Mouse (Mus musculus): Measurements from ENCODE around the gene Mylip. TPM values are rescaled to one million over a fixed set of nuclear protein-coding genes. Genes with fewer than 3 reads are reported as not detected.

Gene Mylip
- polyA plus RNA-seq, 1 experiment: not detected

DNA sequence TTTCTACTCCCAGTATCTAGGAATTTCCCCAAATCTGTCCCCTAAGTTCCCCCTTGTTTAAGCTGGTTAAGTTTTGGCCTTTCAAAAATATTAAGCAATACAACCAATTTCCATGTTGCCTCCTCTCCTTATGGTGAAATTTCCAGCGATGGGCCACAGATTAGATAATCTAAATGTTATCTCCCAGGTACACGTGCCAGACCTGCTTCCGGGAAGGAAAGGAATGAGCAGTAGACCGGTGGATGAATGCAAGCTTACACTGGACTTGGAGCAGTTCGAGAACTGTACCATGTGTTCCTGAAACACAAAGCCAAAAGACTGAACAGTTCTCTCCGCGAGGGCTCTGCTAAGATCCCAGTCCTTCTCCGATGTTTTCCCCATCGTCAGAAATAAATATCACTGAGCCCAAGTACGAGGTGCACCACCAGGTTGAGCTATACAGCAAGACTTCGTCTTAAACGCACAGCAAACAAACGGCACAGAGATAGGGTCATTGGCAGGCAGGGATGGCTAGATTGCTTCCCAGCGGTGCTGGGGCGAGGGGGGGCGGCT, 1.2 kb upstream of the Mylip start:
- Histone ChIP-seq H3K27ac (ENCODE audit: insufficient read depth, low read depth, low read length) (no peak overlapping the region), H3K4me3 (ENCODE audit: insufficient read depth, low read depth, low read length) (no peak overlapping the region), H3K4me1 (ENCODE audit: control insufficient read depth, insufficient read depth, low read length) (peaks cover 8% of the 10 kb centered on the region; the same call in 1 of the 2 replicates)
- TF ChIP-seq CTCF (IDR thresholded peaks at IDR 0.05; ENCODE audit: insufficient read depth, low read depth, low read length) (no peak), POLR2A (IDR thresholded peaks at IDR 0.05; ENCODE audit: insufficient read depth, low read depth, low read length) (no peak)
- WGBS: 83% methylated on average over 16 of the region's 16 CpGs

DNA sequence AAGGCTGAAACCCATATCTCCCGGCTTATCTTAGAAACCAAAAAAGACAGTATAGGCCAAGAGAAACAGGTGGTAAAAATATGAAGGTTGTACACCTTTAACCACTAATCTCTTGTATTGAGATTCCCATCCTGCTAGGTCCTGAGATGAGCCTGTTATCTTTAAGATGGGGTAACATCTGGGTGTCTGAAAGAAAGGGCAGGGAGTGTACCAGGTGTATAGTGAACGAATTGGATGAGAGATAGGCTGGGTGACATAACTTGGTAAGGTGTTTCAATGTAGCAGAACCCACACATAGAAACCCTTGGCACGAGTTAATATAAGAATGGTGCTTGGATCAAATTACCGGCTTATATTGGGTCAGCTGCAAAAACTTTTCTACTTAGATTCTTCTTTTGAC, 653 bp upstream of the Mylip start:
- 40% methylated on average over 4 of the region's 4 CpGs for WGBS
- Histone ChIP-seq H3K4me3 (ENCODE audit: insufficient read depth, low read depth, low read length) (no peak overlapping the region; the same call in 1 of the 2 replicates), H3K4me1 (ENCODE audit: control insufficient read depth, insufficient read depth, low read length) (peaks cover 8% of the 10 kb centered on the region; the same call in 1 of the 2 replicates), H3K27ac (ENCODE audit: insufficient read depth, low read depth, low read length) (no peak overlapping the region)
- TF ChIP-seq CTCF (IDR thresholded peaks at IDR 0.05; ENCODE audit: insufficient read depth, low read depth, low read length) (no peak), POLR2A (IDR thresholded peaks at IDR 0.05; ENCODE audit: insufficient read depth, low read depth, low read length) (no peak)

- TF ChIP-seq CTCF (IDR thresholded peaks at IDR 0.05; ENCODE audit: insufficient read depth, low read depth, low read length) (no peak), POLR2A (IDR thresholded peaks at IDR 0.05; ENCODE audit: insufficient read depth, low read depth, low read length) (no peak)
- 5% methylated on average over 25 of the region's 25 CpGs for WGBS
- Histone ChIP-seq H3K4me1 (ENCODE audit: control insufficient read depth, insufficient read depth, low read length) (peaks cover 8% of the 10 kb centered on the region; the same call in 1 of the 2 replicates), H3K27ac (ENCODE audit: insufficient read depth, low read depth, low read length) (no peak overlapping the region), H3K4me3 (ENCODE audit: insufficient read depth, low read depth, low read length) (peak overlapping the region; percentile 63)
Observed at GRCm38 (mm10) chr13:45390312-45390961, 895 bp downstream of the Mylip start.

DNA sequence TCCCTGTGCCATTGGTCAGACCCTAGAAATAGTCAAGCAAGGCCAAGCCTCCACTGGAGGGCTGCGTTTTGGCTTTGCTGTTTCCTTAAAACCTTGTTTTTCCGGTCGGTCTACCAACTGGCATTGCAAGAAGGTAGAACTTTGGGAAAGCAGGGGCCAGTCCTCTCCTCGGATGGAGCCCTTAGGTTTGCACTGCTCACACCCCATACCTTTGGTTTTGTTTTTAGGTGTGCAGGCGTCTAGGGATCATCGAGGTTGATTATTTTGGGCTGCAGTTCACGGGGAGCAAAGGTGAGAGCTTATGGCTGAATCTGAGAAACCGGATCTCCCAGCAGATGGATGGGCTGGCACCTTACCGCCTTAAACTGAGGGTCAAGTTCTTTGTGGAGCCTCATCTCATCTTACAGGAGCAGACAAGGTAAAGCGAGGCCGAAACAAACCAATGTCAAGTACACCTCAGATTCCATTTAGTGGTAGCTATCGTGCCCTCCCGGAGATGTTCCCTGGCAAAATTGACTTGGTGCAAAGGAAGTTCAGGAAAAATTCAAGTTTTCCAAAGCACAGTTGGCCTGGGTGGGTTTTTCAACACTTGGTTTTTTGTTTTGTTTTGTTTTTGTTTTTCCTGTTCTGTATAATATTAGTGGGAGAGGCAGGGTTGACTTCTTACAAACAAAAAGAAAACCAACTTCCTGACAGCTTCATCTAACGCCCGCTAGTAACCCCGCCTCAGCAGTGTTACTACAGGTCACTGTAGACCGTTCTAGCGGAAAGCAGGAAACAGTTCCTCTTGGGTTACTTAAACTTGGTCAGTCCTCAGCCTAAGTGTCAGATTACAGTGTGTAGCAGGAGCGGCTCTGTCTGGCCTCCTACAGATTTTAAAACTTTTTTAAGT, 1.7 kb downstream of the Mylip start:
- WGBS: 76% methylated on average over 19 of the region's 19 CpGs

GRCm38 (mm10) chr13:45391854-45392454, 2.4 kb downstream of the Mylip start:
- TF ChIP-seq POLR2A (IDR thresholded peaks at IDR 0.05; ENCODE audit: insufficient read depth, low read depth, low read length): no peak
- H3K4me1 ChIP-seq (ENCODE audit: control insufficient read depth, insufficient read depth, low read length): peaks cover 8% of the 10 kb centered on the region; the same call in 1 of the 2 replicates
- H3K27ac ChIP-seq (ENCODE audit: insufficient read depth, low read depth, low read length): no peak overlapping the region
- WGBS: 76% methylated on average over 9 of the region's 9 CpGs
- H3K4me3 ChIP-seq (ENCODE audit: insufficient read depth, low read depth, low read length): no peak overlapping the region

More for the DNA sequence above, 1.7 kb downstream of the Mylip start:
- peak overlapping the region; percentile 19 for H3K4me3 ChIP-seq (ENCODE audit: insufficient read depth, low read depth, low read length)
- TF ChIP-seq POLR2A (IDR thresholded peaks at IDR 0.05; ENCODE audit: insufficient read depth, low read depth, low read length) (no peak), CTCF (IDR thresholded peaks at IDR 0.05; ENCODE audit: insufficient read depth, low read depth, low read length) (no peak)
- H3K4me1 ChIP-seq (ENCODE audit: control insufficient read depth, insufficient read depth, low read length): peaks cover 8% of the 10 kb centered on the region; the same call in 1 of the 2 replicates
- H3K27ac ChIP-seq (ENCODE audit: insufficient read depth, low read depth, low read length): no peak overlapping the region

DNA sequence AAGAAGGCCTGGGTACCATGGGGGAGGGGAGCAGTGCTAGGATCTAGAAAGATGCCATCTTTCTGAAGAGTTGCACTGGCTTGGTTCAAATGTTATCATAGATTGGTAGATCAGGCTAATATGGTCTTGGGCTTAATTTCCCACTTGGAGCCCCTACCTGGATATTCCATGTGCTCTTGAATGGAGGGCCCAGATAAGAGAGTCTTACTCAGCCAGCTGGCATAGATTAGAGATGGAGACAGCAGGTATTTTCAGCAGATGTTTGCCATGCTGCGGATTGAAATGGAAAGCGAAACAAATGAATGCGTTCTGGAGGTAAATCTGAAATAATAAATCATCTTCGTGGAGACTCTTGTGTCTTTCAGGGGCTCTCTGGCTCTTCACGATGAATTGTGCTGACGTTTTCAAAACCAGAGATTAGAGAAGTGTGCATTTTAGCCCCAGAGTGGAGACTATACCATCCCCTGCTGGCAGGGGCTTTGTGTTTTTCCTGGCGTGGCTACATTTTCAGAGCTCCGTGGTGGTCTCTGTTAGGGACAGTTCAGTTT, 4.8 kb downstream of the Mylip start:
- WGBS: 81% methylated on average over 8 of the region's 8 CpGs
- H3K4me1 ChIP-seq (ENCODE audit: control insufficient read depth, insufficient read depth, low read length): peaks cover 8% of the 10 kb centered on the region; the same call in 1 of the 2 replicates
- H3K4me3 ChIP-seq (ENCODE audit: insufficient read depth, low read depth, low read length): no peak overlapping the region
- H3K27ac ChIP-seq (ENCODE audit: insufficient read depth, low read depth, low read length): no peak overlapping the region
- TF ChIP-seq CTCF (IDR thresholded peaks at IDR 0.05; ENCODE audit: insufficient read depth, low read depth, low read length) (no peak), POLR2A (IDR thresholded peaks at IDR 0.05; ENCODE audit: insufficient read depth, low read depth, low read length) (no peak)

DNA sequence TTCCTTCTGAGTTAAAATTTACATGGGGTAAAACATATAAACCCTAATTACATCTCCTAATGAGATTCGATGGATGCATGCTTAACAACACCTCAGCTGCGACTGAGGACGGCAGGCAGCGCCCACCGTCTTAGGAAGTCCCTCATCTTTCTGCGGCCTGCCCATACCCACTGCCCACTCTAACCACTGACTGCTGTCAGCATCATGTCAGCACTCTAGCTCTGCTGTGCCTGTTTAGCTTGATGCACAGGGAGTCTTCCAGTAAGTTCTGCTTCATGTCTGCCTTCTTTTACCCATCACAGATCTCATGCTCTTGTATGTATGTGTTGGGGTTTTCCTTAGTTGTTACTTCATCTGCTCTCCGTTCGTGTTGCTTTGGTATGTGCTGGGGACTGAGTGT, 7.2 kb downstream of the Mylip start:
- Histone ChIP-seq H3K27ac (ENCODE audit: insufficient read depth, low read depth, low read length) (no peak overlapping the region), H3K4me3 (ENCODE audit: insufficient read depth, low read depth, low read length) (no peak overlapping the region), H3K4me1 (ENCODE audit: control insufficient read depth, insufficient read depth, low read length) (peaks cover 4% of the 10 kb centered on the region; the same call in 1 of the 2 replicates)
- TF ChIP-seq POLR2A (IDR thresholded peaks at IDR 0.05; ENCODE audit: insufficient read depth, low read depth, low read length): no peak
- 91% methylated on average over 8 of the region's 8 CpGs for WGBS

- H3K4me3 ChIP-seq (ENCODE audit: insufficient read depth, low read depth, low read length): no peak overlapping the region
- no peak overlapping the region for H3K27ac ChIP-seq (ENCODE audit: insufficient read depth, low read depth, low read length)
- TF ChIP-seq CTCF (IDR thresholded peaks at IDR 0.05; ENCODE audit: insufficient read depth, low read depth, low read length) (no peak), POLR2A (IDR thresholded peaks at IDR 0.05; ENCODE audit: insufficient read depth, low read depth, low read length) (no peak)
- peaks cover 4% of the 10 kb centered on the region; the same call in 1 of the 2 replicates for H3K4me1 ChIP-seq (ENCODE audit: control insufficient read depth, insufficient read depth, low read length)
- WGBS: 78% methylated on average over 5 of the region's 5 CpGs
Observed at GRCm38 (mm10) chr13:45397240-45397639, 7.7 kb downstream of the Mylip start.

All from olfactory bulb, adult 2 months (tissue).